Mouse (Mus musculus) MEL (cell line): ENCODE measurements around the gene Fbxw4.

Experiments used
- BHLHE40 ChIP-seq: IDR thresholded peaks from 2 replicates; pipeline ENCODE4 v1.6.1; 2012; ENCODE audit warnings: low read depth, mild to moderate bottlenecking, inconsistent platforms, low read length, improper control_type of control experiment, borderline replicate concordance
- CHD1 ChIP-seq: IDR thresholded peaks from 2 replicates; pipeline ENCODE4 v1.6.1; 2012; ENCODE audit warnings: low read depth, mild to moderate bottlenecking, inconsistent platforms, low read length, improper control_type of control experiment
- CTCF ChIP-seq, 3 experiments: IDR thresholded peaks in 2 of 3; conservative IDR thresholded peaks in 1 of 3; 2 replicates each; pipeline ENCODE4 v1.5.1; 2011 to 2012; ENCODE audit warnings: low read length in 3 of 3, low read depth in 2 of 3, mild to moderate bottlenecking in 2 of 3, improper control_type of control experiment in 1 of 3, inconsistent platforms in 1 of 3, mixed read lengths in 1 of 3, moderate library complexity in 1 of 3; ENCODE audit not compliant: control insufficient read depth in 1 of 3, insufficient read depth in 1 of 3, poor library complexity in 1 of 3, severe bottlenecking in 1 of 3
- ELF1 ChIP-seq: IDR thresholded peaks from 2 replicates; pipeline ENCODE4 v1.6.1; 2014; ENCODE audit warnings: low read depth, mild to moderate bottlenecking, inconsistent platforms, low read length, improper control_type of control experiment, moderate library complexity
- EP300 ChIP-seq, 2 experiments: IDR thresholded peaks; 2 replicates each; pipeline ENCODE4 v1.6.1; 2011; ENCODE audit warnings: improper control_type of control experiment in 2 of 2, low read length in 2 of 2, low read depth in 1 of 2, mild to moderate bottlenecking in 1 of 2
- ETS1 ChIP-seq: IDR thresholded peaks from 2 replicates; pipeline ENCODE4 v1.6.1; 2012; ENCODE audit warnings: low read depth, mild to moderate bottlenecking, inconsistent platforms, low read length, improper control_type of control experiment, moderate library complexity
- GATA1 ChIP-seq: IDR thresholded peaks from 2 replicates; pipeline ENCODE4 v1.6.1; 2011; ENCODE audit warnings: low read depth, low read length, improper control_type of control experiment
- HCFC1 ChIP-seq: IDR thresholded peaks from 2 replicates; pipeline ENCODE4 v1.6.1; 2012; ENCODE audit warnings: low read depth, mild to moderate bottlenecking, inconsistent platforms, low read length, improper control_type of control experiment, moderate library complexity
- MXI1 ChIP-seq: IDR thresholded peaks from 2 replicates; pipeline ENCODE4 v1.6.1; 2011; ENCODE audit warnings: mild to moderate bottlenecking, low read depth, low read length, improper control_type of control experiment
- POLR2A ChIP-seq, 2 experiments: IDR thresholded peaks; 2 replicates each; pipeline ENCODE4 v1.6.1; 2011 to 2012; ENCODE audit warnings: low read length in 2 of 2, mild to moderate bottlenecking in 2 of 2, control low read depth in 1 of 2, improper control_type of control experiment in 1 of 2, low read depth in 1 of 2, moderate library complexity in 1 of 2; ENCODE audit not compliant: control insufficient read depth in 1 of 2, insufficient read depth in 1 of 2, poor library complexity in 1 of 2
- POLR2AphosphoS2 ChIP-seq: IDR thresholded peaks from 2 replicates; pipeline ENCODE4 v1.6.1; 2011; ENCODE audit warnings: low read length, improper control_type of control experiment
- TBP ChIP-seq: IDR thresholded peaks from 2 replicates; pipeline ENCODE4 v1.8.0; 2011; ENCODE audit warnings: low read depth, low read length, improper control_type of control experiment

DNA sequence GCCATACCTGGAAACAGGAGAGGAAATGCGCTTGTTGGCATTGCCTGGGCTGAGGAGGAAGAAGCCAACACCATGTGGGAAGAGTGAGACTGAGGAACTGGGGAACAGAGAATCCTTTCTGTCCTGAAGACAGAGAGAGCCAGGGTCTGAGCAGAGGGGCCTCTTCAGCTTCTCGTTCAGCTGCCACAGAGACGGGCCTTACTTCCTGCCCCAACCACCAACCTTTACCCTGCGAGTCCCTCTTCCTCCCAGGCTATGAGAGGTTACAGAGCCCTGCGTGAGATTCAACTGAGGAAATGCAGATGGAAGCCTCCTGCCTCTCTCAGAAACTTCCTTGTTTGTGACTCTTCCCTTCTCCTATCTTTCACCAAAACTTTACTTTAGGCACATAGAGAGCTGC, 29.2 kb downstream of the Fbxw4 start:
- TF ChIP-seq EP300 (IDR thresholded peaks at IDR 0.05; ENCODE audit: low read depth in 1 of 2, low read length in 2 of 2), result no peak
- no peak for TF ChIP-seq GATA1
- no peak for TF ChIP-seq CTCF (IDR thresholded peaks at IDR 0.05 in 2 of 3, conservative IDR thresholded peaks at IDR 0.05 in 1 of 3; ENCODE audit: control insufficient read depth in 1 of 3, insufficient read depth in 1 of 3, low read depth in 2 of 3, low read length in 3 of 3, poor library complexity in 1 of 3, severe bottlenecking in 1 of 3)
- TF ChIP-seq TBP, result no peak
- no peak for TF ChIP-seq POLR2A (IDR thresholded peaks at IDR 0.05; ENCODE audit: control insufficient read depth in 1 of 2, insufficient read depth in 1 of 2, low read depth in 1 of 2, low read length in 2 of 2, poor library complexity in 1 of 2)
- no peak for TF ChIP-seq POLR2AphosphoS2
- no peak for TF ChIP-seq ETS1
- no peak for TF ChIP-seq BHLHE40
- TF ChIP-seq MXI1, result no peak
- TF ChIP-seq CHD1, result no peak
- TF ChIP-seq ELF1, result no peak
- TF ChIP-seq HCFC1, result no peak
